Mouse (Mus musculus): ENCODE measurements around the gene Fzd5.

Gene Fzd5

GRCm38 (mm10) chr1:64683039-64683438 lies 54.5 kb downstream of the Fzd5 start:
- DNase-seq = no peak

- no peak for DNase-seq
Measured at GRCm38 (mm10) chr1:64681499-64681898, 56.1 kb downstream of the Fzd5 start.
